Mouse (Mus musculus) erythroblast, embryonic 14.5 days (primary cell): ENCODE data around the gene Gpld1.

ENCODE experiments used
- GATA1 ChIP-seq: IDR thresholded peaks from 2 replicates; pipeline ENCODE4 v1.6.1; 2012; ENCODE audit warnings: low read length, inconsistent platforms, mixed read lengths
- TAL1 ChIP-seq: IDR thresholded peaks from 3 replicates; pipeline ENCODE4 v1.6.1; 2012; ENCODE audit warnings: low read length, inconsistent platforms, mixed read lengths

- no peak for TF ChIP-seq GATA1
- TF ChIP-seq TAL1, result no peak
Observed at GRCm38 (mm10) chr13:24985435-24985834, 42.5 kb downstream of the Gpld1 start.
